Mouse (Mus musculus): ENCODE measurements around the gene Drap1.
"Not testable (repeated sequence)": the region's sequence is repeated elsewhere in the genome, so short reads cannot be mapped to it uniquely, and the experiment has no call there.

The Drap1 gene

GRCm38 (mm10) chr19:5420579-5420978 lies 4.2 kb downstream of the Drap1 start:
- in situ Hi-C loops (cut with MboI, MseI) = no loop called here

DNA sequence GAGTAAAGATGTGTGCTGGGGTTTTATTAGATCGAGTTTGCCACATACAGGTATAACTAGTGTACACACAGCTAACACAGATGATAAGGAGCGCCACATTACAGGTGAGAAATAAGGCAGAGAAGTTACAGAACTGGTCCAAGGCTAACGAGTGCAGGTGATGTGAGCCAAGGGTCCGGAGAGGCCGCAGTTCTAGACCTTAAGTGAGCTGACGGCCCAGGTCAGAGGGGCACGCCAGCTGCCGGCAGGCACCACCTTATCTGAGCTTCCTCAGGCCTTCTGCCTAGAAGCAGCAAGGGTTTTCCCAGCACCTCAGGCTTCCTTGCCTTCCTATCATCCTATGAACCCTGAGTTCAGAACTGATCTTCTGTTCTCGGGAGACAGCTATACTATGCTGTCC lies 5.1 kb downstream of the Drap1 start:
- in situ Hi-C loops (cut with MboI, MseI) = no loop called here

- in situ Hi-C loops (cut with MboI, MseI) = no loop called here
Measured at GRCm38 (mm10) chr19:5418750-5419466, 5.9 kb downstream of the Drap1 start.

- in situ Hi-C loops (cut with MboI, MseI) = no loop called here
Measured at GRCm38 (mm10) chr19:5414534-5414957, 10.2 kb downstream of the Drap1 start.

- in situ Hi-C loops (cut with MboI, MseI) = no loop called here
Measured at GRCm38 (mm10) chr19:5413840-5414239, 10.9 kb downstream of the Drap1 start.

DNA sequence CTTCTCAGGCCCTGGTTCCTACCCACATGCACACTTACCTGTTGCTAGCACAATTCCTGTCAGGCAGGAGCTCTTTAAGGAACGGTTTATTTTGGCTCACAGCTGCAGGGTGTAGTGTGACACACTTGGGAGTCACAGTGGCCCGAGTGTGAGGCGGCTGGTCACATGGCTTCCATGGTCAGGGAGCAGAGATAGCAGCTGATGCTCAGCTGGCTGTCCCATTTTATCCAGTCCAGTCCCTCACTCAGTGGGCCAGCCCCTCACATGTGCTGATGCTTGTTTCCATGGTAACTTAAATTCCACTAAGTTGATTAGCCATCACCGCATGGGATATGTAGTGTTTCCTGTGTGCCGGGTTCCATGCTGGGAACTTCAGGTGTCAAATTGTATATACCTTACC lies 12.8 kb downstream of the Drap1 start:
- in situ Hi-C loops (cut with MboI, MseI) = no loop called here

DNA sequence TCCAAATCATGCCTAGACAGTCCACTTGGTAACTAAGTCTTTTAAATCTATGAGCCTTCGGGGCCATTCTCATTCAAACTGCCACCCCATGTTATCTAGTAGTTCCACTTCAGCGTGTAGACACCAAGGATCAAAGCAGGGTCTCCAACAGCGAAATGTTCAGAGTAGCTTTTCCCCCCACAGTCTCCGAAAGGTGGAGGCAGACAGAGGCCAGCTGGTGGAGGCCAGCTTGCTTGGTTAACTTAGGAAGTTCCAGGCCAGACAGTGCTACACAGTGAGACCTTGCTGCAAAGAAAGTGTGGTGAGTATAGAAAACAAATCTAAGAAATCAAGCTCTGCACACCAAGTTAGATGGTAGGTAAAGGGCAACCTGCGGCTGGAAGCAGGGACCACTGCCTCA lies 14.1 kb downstream of the Drap1 start:
- in situ Hi-C loops (cut with MboI, MseI) = no loop called here

- in situ Hi-C loops (cut with MboI, MseI) = no loop called here
Measured at GRCm38 (mm10) chr19:5409068-5409467, 15.7 kb downstream of the Drap1 start.

DNA sequence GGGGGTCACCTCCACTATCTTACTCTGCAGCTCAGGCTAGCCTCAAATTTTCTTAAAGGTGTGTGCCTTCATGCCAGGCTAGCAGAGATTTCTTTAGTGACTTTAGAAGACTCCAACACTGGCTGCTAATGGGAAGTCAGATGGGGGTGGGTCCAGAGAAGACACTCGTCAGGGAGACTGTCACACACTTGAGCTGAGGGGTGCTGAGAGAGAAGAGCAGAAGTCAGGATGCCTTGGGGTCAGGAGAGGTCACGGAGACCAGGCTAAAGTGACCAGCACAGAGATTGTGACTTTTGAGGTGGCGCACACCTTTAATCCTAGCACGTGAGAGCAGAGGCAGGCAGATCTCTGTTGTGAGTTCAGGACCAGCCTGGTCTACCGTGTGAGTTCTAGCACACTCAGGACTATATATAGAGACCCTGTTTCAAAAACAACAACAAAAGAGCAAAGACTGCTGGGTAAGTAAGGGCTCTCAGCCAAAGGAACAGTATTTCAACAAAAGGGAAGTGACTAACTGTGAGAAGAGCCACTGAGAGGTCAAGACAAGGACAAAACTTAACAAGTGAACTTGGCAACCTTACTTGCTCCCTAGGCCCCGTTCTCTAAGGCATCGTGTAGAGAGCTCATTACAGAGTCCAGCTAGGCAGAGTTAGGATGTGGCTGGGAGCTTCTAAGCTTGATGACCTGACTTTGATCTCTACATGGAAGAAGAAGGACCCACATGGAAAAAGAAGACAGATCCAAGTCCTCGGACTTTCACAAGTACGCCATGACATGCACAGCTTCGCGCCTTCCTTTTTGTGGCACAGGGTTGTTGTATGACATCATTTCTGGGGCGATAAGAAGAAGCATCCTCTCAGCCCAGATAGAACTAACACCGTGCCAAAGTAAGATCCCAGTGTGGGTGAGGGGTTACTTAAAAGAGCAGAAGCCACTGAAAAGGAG lies 16.4 kb downstream of the Drap1 start:
- in situ Hi-C loops (cut with MboI, MseI) = no loop called here

DNA sequence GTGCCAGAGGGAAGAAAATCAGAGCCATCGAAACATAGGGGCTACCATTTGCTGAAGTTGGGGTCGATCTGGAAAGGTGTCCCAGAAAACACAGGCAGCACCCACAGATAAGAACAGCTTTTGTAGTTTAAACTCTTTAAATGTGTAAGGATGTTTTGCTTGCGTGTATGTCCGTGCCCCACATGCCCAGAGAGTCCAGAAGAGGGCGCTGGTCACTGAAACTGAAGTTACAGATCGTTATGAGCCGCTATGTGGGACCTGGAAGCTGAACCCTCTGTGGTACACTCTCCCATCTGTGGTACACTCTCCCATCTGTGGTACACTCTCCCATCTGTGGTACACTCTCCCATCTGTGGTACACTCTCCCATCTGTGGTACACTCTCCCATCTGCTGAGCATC lies 17.6 kb downstream of the Drap1 start:
- in situ Hi-C loops (cut with MboI, MseI) = no loop called here

DNA sequence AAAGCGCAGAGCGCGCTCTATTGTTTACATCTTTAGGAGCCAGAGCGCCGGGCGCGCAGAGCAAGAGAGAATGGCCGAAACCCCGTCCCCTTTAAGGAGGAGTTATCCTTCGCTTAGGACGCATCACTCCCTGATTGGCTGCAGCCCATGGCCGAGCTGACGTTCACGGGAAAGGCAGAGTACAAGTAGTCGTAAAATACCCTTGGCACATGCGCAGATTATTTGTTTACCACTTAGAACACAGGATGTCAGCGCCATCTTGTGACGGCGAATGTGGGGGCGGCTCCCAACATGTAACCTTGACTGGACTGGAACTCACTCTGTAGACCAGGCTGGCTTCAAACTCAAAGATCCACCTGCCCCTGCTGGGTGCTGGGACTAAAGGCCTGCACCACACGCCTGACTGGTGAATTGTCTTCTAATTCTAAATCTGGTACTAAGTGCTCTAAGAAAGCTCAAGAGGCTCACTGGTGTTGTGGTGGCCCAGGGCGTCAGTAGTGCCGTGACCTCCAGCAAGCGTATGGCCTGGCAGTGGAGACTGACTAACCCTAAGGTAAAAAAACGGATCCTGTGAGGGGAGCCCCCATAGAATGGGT lies 18.1 kb downstream of the Drap1 start:
- in situ Hi-C loops (cut with MboI, MseI) = not testable (repeated sequence)

DNA sequence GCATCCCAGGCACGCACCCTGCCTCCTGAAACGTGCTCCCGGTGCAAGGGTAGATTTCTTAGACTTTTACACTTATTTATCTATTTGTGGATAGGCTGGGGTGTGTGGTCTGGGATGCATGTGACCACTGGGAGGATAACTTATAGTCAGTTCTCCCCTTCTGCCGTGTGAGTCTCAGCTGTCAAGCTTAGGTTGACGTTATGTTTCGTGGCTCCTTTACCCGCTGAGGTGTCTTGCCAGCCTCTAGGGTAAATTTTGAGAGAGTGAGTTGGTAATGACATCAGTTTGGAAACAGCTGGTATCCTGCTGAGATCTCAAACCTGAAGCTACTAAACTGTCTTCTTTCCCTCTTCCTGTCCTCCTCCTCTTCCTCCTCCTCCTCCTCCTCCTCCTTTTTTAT lies 18.9 kb downstream of the Drap1 start:
- in situ Hi-C loops (cut with MboI, MseI) = no loop called here

DNA sequence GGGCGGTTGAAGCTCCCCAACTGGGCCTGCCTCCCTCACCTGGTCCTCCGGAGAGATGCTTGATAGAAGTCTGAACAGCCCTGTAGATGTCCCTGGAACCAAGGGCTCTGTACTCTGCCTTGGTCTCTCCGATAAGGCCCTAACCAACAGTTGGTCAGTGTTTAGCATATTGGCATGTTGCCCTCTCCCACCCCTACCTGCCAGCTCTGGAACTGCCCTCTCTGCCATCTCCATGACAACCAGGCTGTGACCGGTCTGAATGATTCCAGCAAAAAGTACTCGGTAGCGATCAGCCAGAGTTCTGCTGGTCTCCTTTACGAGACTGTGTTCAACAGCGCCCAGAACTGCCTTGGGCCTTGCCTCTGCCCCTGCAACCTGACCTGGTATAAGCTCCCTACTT lies 22.5 kb downstream of the Drap1 start, which contains the start of gene Tsga10ip:
TSS of gene Tsga10ip (minus strand) at position 234 of the 400 bp plus-strand sequence.
- in situ Hi-C loops (cut with MboI, MseI) = no loop called here

DNA sequence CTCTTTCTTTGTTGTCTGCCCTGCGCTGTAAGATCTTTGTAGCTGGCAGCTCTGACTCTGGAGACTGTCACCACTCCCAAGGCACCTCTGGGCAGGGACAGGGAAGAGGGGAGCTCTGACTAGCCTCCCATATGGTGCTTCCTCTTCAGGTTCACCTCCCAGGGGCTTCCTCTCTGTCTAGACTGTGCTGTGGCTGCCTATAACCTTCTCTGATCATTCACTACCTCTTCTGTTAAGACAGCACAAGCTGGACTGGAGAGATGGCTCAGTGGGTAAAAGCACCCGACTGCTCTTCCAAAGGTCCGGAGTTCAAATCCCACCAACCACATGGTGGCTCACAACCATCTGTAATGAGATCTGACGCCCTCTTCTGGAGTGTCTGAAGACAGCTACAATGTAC lies 23.7 kb downstream of the Drap1 start:
- in situ Hi-C loops (cut with MboI, MseI) = not testable (repeated sequence)

- in situ Hi-C loops (cut with MboI, MseI) = no loop called here
Measured at GRCm38 (mm10) chr19:5395371-5395770, 29.4 kb downstream of the Drap1 start.

GRCm38 (mm10) chr19:5394168-5394567 lies 30.6 kb downstream of the Drap1 start:
- in situ Hi-C loops (cut with MboI, MseI) = no loop called here

GRCm38 (mm10) chr19:5392892-5393291 lies 31.9 kb downstream of the Drap1 start:
- in situ Hi-C loops (cut with MboI, MseI) = no loop called here

DNA sequence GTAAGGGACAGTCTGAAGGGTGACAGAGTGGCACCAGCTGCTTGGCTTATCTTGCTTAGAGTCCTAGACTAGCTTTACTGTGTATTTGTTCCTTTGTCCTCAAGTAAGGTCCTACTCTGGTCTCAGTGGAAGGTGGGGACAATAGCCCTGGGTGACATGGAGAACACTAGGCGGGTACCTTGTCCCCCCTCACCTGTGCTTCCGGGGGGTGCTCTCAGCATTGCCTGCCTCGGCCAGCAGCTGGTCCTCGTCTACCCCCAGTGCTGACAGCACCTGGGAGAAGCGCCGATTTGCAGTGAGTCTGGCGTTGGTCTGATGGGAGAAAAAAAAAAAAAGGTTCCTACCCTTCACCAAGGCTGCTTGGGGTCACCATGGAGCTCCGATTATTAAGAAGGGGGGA lies 34.4 kb downstream of the Drap1 start:
- in situ Hi-C loops (cut with MboI, MseI) = no loop called here

- in situ Hi-C loops (cut with MboI, MseI) = no loop called here
Measured at GRCm38 (mm10) chr19:5389647-5390046, 35.1 kb downstream of the Drap1 start.

GRCm38 (mm10) chr19:5388588-5389242 lies 36.1 kb downstream of the Drap1 start, which contains the start of gene Sart1:
Gene Sart1, minus strand, starts transcription at chr19:5388703.
- in situ Hi-C loops (cut with MboI, MseI) = no loop called here

- in situ Hi-C loops (cut with MboI, MseI) = no loop called here
Measured at GRCm38 (mm10) chr19:5388011-5388441, 36.8 kb downstream of the Drap1 start.

- in situ Hi-C loops (cut with MboI, MseI) = no loop called here
Measured at GRCm38 (mm10) chr19:5384715-5385114, 40.1 kb downstream of the Drap1 start.

Measured in T-helper 1 cell (primary cell).